Mouse (Mus musculus) brain, embryonic 14.5 days (tissue): ENCODE measurements around the gene Tmem63c.

Experiments
- CTCF ChIP-seq: fragments of 200-500 bp; IDR thresholded peaks from 2 replicates; pipeline ENCODE4 v1.5.1; 2012; ENCODE audit warnings: inconsistent platforms, mild to moderate bottlenecking, moderate library complexity, borderline replicate concordance; ENCODE audit not compliant: insufficient read depth, insufficient read length; ENCODE audit errors: extremely low read depth
- POLR2A ChIP-seq: fragments of 200-500 bp; IDR thresholded peaks from 2 replicates; pipeline ENCODE4 v1.6.1; 2012; ENCODE audit warnings: mild to moderate bottlenecking, inconsistent platforms, borderline replicate concordance; ENCODE audit not compliant: poor library complexity, insufficient read depth, insufficient read length, severe bottlenecking; ENCODE audit errors: extremely low read depth

- TF ChIP-seq CTCF (no peak), POLR2A (no peak)
Observed at GRCm38 (mm10) chr12:87029251-87029976, 8.3 kb downstream of the Tmem63c start.
